Mouse (Mus musculus): Measurements from ENCODE around the gene Stam. TPM values are rescaled to one million over a fixed set of nuclear protein-coding genes. Genes with fewer than 3 reads are reported as not detected.

Stam gene
- polyA plus RNA-seq, 1 experiment from 2014 or later: 56.9 TPM

DNA sequence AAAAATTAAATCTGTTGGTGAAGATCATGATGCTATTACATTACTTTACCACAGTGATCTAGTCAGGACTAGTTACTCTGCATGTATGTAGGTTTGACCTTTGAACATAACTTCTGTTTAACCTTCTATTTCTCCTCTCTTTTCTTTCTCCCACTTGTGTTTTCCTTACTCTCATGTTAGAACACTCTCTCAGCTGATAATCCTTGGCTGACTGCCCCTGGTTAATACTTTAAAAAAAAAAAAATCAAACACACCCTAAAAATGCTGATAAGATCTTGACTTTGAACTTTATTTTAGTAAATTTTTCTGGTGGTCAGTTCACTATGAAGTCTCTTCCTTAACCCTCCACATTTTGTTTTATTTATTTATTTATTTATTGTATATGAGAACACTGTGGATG is 26.6 kb downstream of the Stam start:
- no peak for ATAC-seq (replicated peaks; ENCODE audit: extremely low read depth, insufficient read depth, low FRiP score)
- H3K4me2 ChIP-seq (ENCODE audit: low read depth, low read length): no peak overlapping the region
- peaks cover 10% of the 10 kb centered on the region for H3K4me1 ChIP-seq (ENCODE audit: control insufficient read depth, insufficient read depth, low read length)
- no peak overlapping the region for H3K4me3 ChIP-seq (ENCODE audit: low read length)
- H3K27me3 ChIP-seq (ENCODE audit: control insufficient read depth, insufficient read depth, low read length): no peaks in the 10 kb centered on the region
- H3K36me3 ChIP-seq (ENCODE audit: control insufficient read depth, insufficient read depth): peaks cover 7% of the 10 kb centered on the region; the same call in 1 of the 2 replicates
- no peak overlapping the region for H3K27ac ChIP-seq (ENCODE audit: low read length)
- no peaks in the 10 kb centered on the region for H3K9me3 ChIP-seq (replicated peaks; ENCODE audit: control insufficient read depth, low read length)
- H3K9ac ChIP-seq (ENCODE audit: low read length): no peak overlapping the region

- 50% methylated on average over 2 of the region's 2 CpGs for WGBS
- H3K4me3 ChIP-seq (ENCODE audit: low read length): no peak overlapping the region
- no peaks in the 10 kb centered on the region for H3K27me3 ChIP-seq (ENCODE audit: control insufficient read depth, insufficient read depth, low read length)
- H3K9ac ChIP-seq (ENCODE audit: low read length): no peak overlapping the region
- no peak overlapping the region for H3K27ac ChIP-seq (ENCODE audit: low read length)
- no peak overlapping the region for H3K4me2 ChIP-seq (ENCODE audit: low read depth, low read length)
- no peaks in the 10 kb centered on the region for H3K9me3 ChIP-seq (replicated peaks; ENCODE audit: control insufficient read depth, low read length)
- peaks cover 10% of the 10 kb centered on the region for H3K4me1 ChIP-seq (ENCODE audit: control insufficient read depth, insufficient read depth, low read length)
- ATAC-seq (replicated peaks; ENCODE audit: extremely low read depth, insufficient read depth, low FRiP score): no peak
- H3K36me3 ChIP-seq (ENCODE audit: control insufficient read depth, insufficient read depth): peaks cover 5% of the 10 kb centered on the region; the same call in 1 of the 2 replicates
Observed at GRCm38 (mm10) chr2:14102603-14103002, 28.7 kb downstream of the Stam start.

DNA sequence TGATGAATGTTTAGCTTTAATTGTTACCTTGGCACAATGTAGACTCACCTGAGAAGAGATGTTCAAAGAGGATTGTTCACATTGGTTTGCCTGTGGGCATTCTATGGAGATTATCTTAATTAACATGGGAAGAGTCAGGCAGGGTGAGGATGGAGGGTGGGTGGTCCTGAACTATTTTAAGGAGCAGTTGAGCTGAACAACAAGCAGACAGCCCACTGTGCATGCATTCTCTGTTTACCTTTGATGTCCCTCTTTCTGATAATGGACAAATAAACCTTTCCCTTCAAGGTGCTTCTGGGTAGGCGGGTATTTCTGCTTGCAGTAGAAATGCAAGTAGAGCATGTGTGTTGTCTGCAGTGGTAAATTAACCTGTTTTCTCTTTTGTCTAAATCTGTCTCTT is 30.0 kb downstream of the Stam start:
- Histone ChIP-seq H3K4me2 (ENCODE audit: low read depth, low read length) (no peak overlapping the region), H3K27ac (ENCODE audit: low read length) (no peak overlapping the region)
- ATAC-seq (replicated peaks; ENCODE audit: extremely low read depth, insufficient read depth, low FRiP score): no peak

DNA sequence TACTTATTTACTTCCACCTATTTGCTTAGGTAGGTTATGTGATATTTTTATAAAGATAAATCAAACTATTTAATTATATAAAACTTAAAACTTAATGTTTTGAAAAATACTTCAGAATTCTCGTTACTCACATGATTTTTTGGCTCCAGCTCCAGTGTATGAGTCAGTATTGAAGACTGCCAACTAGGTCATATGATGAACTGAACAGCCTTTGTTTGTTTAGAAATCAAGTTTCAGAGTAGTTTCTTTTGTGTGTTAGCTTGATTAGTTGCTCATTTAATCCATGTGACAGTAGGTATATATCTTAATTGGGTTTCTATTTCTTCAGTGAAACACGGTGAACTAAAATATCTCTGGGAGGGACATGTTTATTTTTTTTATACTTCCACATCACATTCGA is 33.8 kb downstream of the Stam start:
- WGBS: 73% methylated on average over 3 of the region's 3 CpGs
- Histone ChIP-seq H3K9ac (ENCODE audit: low read length) (no peak overlapping the region), H3K4me3 (ENCODE audit: low read length) (no peak overlapping the region), H3K36me3 (ENCODE audit: control insufficient read depth, insufficient read depth) (peaks cover 4% of the 10 kb centered on the region; the same call in 1 of the 2 replicates), H3K27me3 (ENCODE audit: control insufficient read depth, insufficient read depth, low read length) (no peaks in the 10 kb centered on the region), H3K4me1 (ENCODE audit: control insufficient read depth, insufficient read depth, low read length) (peaks cover 2% of the 10 kb centered on the region; the same call in 1 of the 2 replicates), H3K4me2 (ENCODE audit: low read depth, low read length) (no peak overlapping the region), H3K9me3 (replicated peaks; ENCODE audit: control insufficient read depth, low read length) (no peaks in the 10 kb centered on the region), H3K27ac (ENCODE audit: low read length) (no peak overlapping the region)
- ATAC-seq (replicated peaks; ENCODE audit: extremely low read depth, insufficient read depth, low FRiP score): no peak

More for the DNA sequence above, 30.0 kb downstream of the Stam start:
- Histone ChIP-seq H3K27me3 (ENCODE audit: control insufficient read depth, insufficient read depth, low read length) (no peaks in the 10 kb centered on the region), H3K4me1 (ENCODE audit: control insufficient read depth, insufficient read depth, low read length) (peaks cover 10% of the 10 kb centered on the region), H3K9ac (ENCODE audit: low read length) (no peak overlapping the region), H3K9me3 (replicated peaks; ENCODE audit: control insufficient read depth, low read length) (no peaks in the 10 kb centered on the region), H3K4me3 (ENCODE audit: low read length) (no peak overlapping the region), H3K36me3 (ENCODE audit: control insufficient read depth, insufficient read depth) (peaks cover 5% of the 10 kb centered on the region; the same call in 1 of the 2 replicates)
- 95% methylated on average over 1 of the region's 1 CpGs for WGBS

DNA sequence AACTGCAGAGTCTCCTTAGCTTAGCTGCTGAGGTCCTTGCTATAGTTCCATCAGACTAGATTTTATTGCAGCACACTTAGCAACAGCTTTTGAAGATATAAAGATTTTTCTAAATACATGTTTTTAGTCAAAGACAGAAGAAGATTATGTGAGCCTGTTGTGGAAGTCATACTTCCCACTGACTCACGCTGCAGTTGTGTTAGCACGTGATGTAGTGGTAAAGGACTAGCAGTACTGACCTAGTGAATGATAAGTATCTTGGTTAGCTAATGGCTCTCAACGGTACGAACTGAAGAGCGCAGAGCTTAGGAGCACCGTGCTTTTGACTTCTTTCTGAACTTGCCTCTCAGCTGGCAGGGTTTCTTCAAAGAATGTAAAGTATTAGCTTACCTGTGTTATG is 52.5 kb downstream of the Stam start:
- Histone ChIP-seq H3K27me3 (ENCODE audit: control insufficient read depth, insufficient read depth, low read length) (no peaks in the 10 kb centered on the region), H3K9ac (ENCODE audit: low read length) (no peak overlapping the region), H3K4me2 (ENCODE audit: low read depth, low read length) (no peak overlapping the region), H3K27ac (ENCODE audit: low read length) (no peak overlapping the region), H3K9me3 (replicated peaks; ENCODE audit: control insufficient read depth, low read length) (no peaks in the 10 kb centered on the region), H3K36me3 (ENCODE audit: control insufficient read depth, insufficient read depth) (peaks cover 15% of the 10 kb centered on the region), H3K4me1 (ENCODE audit: control insufficient read depth, insufficient read depth, low read length) (no peaks in the 10 kb centered on the region), H3K4me3 (ENCODE audit: low read length) (no peak overlapping the region)
- no peak for ATAC-seq (replicated peaks; ENCODE audit: extremely low read depth, insufficient read depth, low FRiP score)
- 85% methylated on average over 6 of the region's 6 CpGs for WGBS

DNA sequence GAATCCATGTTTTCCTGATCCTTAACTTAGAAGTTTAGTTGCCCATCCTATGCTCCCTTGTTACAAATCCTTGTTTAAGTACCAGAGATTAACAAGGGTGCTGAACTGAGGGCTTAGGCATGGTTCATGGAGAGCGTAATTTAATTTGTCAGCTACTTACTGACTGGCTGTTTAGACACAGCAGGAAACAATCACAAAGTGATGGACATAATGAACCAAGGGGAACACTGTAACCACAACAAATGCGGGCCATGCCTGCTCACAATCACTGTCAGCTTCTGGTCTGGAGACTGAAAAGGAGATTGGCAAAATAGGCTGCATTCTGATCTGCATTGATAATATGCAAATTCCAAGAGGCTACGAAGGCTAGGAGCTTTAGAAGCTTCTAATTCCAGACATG is 53.7 kb downstream of the Stam start:
- no peak for ATAC-seq (replicated peaks; ENCODE audit: extremely low read depth, insufficient read depth, low FRiP score)
- 59% methylated on average over 3 of the region's 3 CpGs for WGBS
- H3K4me2 ChIP-seq (ENCODE audit: low read depth, low read length): no peak overlapping the region
- no peaks in the 10 kb centered on the region for H3K4me1 ChIP-seq (ENCODE audit: control insufficient read depth, insufficient read depth, low read length)
- peaks cover 23% of the 10 kb centered on the region for H3K36me3 ChIP-seq (ENCODE audit: control insufficient read depth, insufficient read depth)
- no peaks in the 10 kb centered on the region for H3K27me3 ChIP-seq (ENCODE audit: control insufficient read depth, insufficient read depth, low read length)
- no peak overlapping the region for H3K4me3 ChIP-seq (ENCODE audit: low read length)
- H3K9ac ChIP-seq (ENCODE audit: low read length): no peak overlapping the region
- no peaks in the 10 kb centered on the region for H3K9me3 ChIP-seq (replicated peaks; ENCODE audit: control insufficient read depth, low read length)
- H3K27ac ChIP-seq (ENCODE audit: low read length): no peak overlapping the region

GRCm38 (mm10) chr2:14130641-14131339 is 56.9 kb downstream of the Stam start:
- H3K9me3 ChIP-seq (replicated peaks; ENCODE audit: control insufficient read depth, low read length): no peaks in the 10 kb centered on the region
- no peak overlapping the region for H3K27ac ChIP-seq (ENCODE audit: low read length)
- ATAC-seq (replicated peaks; ENCODE audit: extremely low read depth, insufficient read depth, low FRiP score): no peak
- no peak overlapping the region for H3K4me2 ChIP-seq (ENCODE audit: low read depth, low read length)
- WGBS: 85% methylated on average over 12 of the region's 12 CpGs
- no peak overlapping the region for H3K4me3 ChIP-seq (ENCODE audit: low read length)
- no peaks in the 10 kb centered on the region for H3K4me1 ChIP-seq (ENCODE audit: control insufficient read depth, insufficient read depth, low read length)
- H3K27me3 ChIP-seq (ENCODE audit: control insufficient read depth, insufficient read depth, low read length): no peaks in the 10 kb centered on the region
- H3K36me3 ChIP-seq (ENCODE audit: control insufficient read depth, insufficient read depth): peaks cover 20% of the 10 kb centered on the region
- no peak overlapping the region for H3K9ac ChIP-seq (ENCODE audit: low read length)

DNA sequence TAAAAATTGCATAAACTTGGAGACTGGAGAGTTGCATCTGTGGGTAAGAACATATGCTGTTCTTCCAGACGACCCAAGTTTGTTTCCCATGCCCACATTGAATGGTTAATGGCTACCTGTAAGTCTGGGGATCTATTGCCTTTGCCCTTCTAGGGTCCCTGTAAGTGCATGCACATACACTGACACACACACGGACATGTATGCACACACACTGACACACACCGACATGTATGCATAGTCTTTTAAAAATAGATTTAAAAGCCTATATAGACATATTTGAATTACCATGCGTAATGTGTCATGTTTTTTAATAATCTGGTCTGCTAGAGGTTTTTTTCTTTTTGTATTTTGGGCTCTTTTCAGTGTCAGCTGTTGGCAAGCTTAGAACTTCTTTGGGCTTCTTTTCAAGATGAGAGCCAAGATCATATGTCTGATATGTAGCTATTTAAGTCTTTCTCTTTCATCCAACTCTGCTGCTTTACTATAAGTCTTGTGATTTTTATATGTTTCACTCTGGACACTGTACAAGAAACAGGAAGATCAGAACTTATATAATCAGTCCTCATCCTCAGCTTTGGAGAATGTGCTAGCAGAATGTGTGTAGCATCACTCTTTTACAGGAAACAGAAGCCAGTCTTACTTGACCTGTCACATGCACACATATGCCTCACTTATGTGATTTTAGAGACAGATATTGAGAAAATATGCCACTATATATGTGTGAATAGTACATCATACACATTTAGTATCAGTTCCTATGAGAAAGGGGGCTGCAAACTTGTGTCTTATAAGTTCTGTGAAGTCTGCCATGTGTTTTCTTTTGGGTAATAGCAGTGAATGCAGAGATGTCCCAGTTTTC is 58.8 kb downstream of the Stam start:
- H3K27me3 ChIP-seq (ENCODE audit: control insufficient read depth, insufficient read depth, low read length): no peaks in the 10 kb centered on the region
- no peak overlapping the region for H3K9ac ChIP-seq (ENCODE audit: low read length)
- no peak for ATAC-seq (replicated peaks; ENCODE audit: extremely low read depth, insufficient read depth, low FRiP score)
- no peak overlapping the region for H3K4me2 ChIP-seq (ENCODE audit: low read depth, low read length)
- H3K4me1 ChIP-seq (ENCODE audit: control insufficient read depth, insufficient read depth, low read length): no peaks in the 10 kb centered on the region
- H3K36me3 ChIP-seq (ENCODE audit: control insufficient read depth, insufficient read depth): peaks cover 19% of the 10 kb centered on the region
- WGBS: 88% methylated on average over 4 of the region's 4 CpGs
- H3K4me3 ChIP-seq (ENCODE audit: low read length): no peak overlapping the region
- no peaks in the 10 kb centered on the region for H3K9me3 ChIP-seq (replicated peaks; ENCODE audit: control insufficient read depth, low read length)
- no peak overlapping the region for H3K27ac ChIP-seq (ENCODE audit: low read length)

DNA sequence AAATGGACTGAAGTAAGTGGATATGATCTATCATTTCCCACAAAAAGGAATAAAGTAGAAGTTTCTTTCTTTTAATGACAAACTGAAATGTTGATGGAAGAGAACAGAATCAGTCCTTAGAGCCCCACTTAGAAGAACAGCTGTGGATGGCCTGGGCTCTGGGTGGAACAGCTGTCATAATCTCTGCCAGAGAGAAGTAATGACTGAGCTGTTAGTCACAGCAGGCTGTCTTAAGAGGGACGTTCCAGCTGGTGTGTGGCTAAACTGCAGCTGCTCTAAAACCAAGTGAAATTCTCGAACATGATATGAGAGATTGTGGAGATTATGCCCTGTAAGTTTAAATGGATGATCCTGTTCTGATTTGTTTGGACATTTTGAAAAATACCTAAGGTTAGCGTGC is 63.0 kb downstream of the Stam start:
- Histone ChIP-seq H3K27me3 (ENCODE audit: control insufficient read depth, insufficient read depth, low read length) (no peaks in the 10 kb centered on the region), H3K4me3 (ENCODE audit: low read length) (no peak overlapping the region), H3K9me3 (replicated peaks; ENCODE audit: control insufficient read depth, low read length) (no peaks in the 10 kb centered on the region), H3K4me2 (ENCODE audit: low read depth, low read length) (no peak overlapping the region), H3K9ac (ENCODE audit: low read length) (no peak overlapping the region), H3K27ac (ENCODE audit: low read length) (no peak overlapping the region), H3K36me3 (ENCODE audit: control insufficient read depth, insufficient read depth) (peaks cover 27% of the 10 kb centered on the region), H3K4me1 (ENCODE audit: control insufficient read depth, insufficient read depth, low read length) (no peaks in the 10 kb centered on the region)
- ATAC-seq (replicated peaks; ENCODE audit: extremely low read depth, insufficient read depth, low FRiP score): no peak
- WGBS: 78% methylated on average over 3 of the region's 3 CpGs
